22 mouse cellular contexts compared by ENCODE assay signal in the genomic region with DNA sequence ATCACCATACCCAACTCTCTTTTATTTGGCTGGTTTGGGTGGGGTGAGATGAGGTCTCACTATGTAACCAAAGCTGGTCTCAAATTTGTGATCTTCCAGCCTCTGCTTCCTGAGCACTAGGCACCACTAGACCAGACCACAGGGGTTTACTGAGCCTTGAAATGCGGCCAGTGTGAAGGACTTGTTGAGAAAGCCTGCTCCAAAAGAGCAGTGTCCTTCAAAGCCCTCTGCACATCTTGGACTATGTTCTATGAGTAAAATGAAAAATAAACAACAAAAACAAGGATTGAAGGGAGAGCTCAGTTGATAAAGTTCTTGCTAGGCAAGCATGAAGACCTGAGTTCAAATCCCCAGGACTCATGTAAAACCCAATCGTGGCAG. TPM values are rescaled to one million over a fixed set of nuclear protein-coding genes. Genes with fewer than 3 reads are reported as not detected.
DNase-seq lines count a peak whose midpoint lies in the region; ATAC-seq lines count a peak whose summit lies in the region.
"Had no signal": no experiment of that assay in that cellular context is flagged by ENCODE, and none has a peak within 500 bp of the region (broad histone marks: within the 10 kb centered on the region; RNA-seq: fewer than 3 reads in every experiment).

No protein-coding gene starts in this region.

- WGBS in heart, embryonic 16.5 days = 89% methylated on average over 2 of the region's 2 CpGs
- 97% methylated on average over 2 of the region's 2 CpGs for WGBS in midbrain, embryonic 11.5 days
- WGBS in midbrain, embryonic 14.5 days = 90% methylated on average over 2 of the region's 2 CpGs
- WGBS in stomach, embryonic 16.5 days = 86% methylated on average over 2 of the region's 2 CpGs
- WGBS in forebrain, embryonic 15.5 days = 95% methylated on average over 2 of the region's 2 CpGs

- intact Hi-C loops in heart, postnatal 36 days (cut with DNase I) = loop anchor here (2.0 kb wide), 1 partner anchor 23 kb away; no protein-coding TSS in a partner anchor

- H3K9me3 ChIP-seq in heart, embryonic 16.5 days (replicated peaks; ENCODE audit: control insufficient read depth, low read length) = no peaks in the 10 kb centered on the region
- H3K9me3 ChIP-seq in midbrain, embryonic 11.5 days (ENCODE audit: control insufficient read depth, low read length) = no peaks in the 10 kb centered on the region
- no peaks in the 10 kb centered on the region for H3K9me3 ChIP-seq in midbrain, embryonic 14.5 days (ENCODE audit: control insufficient read depth, low read length)
- H3K9me3 ChIP-seq in stomach, embryonic 16.5 days (replicated peaks; ENCODE audit: control insufficient read depth, low read length) = no peaks in the 10 kb centered on the region
- no peaks in the 10 kb centered on the region for H3K9me3 ChIP-seq in forebrain, embryonic 15.5 days
- H3K9me3 ChIP-seq: forebrain, embryonic 12.5 days; hindbrain, embryonic 12.5 days; limb, embryonic 13.5 days; lung, embryonic 15.5 days; midbrain, embryonic 12.5 days; neural tube, embryonic 13.5 days had no signal

- peaks cover 54% of the 10 kb centered on the region for H3K4me1 ChIP-seq in heart, embryonic 16.5 days (ENCODE audit: control insufficient read depth, insufficient read depth, low read length)
- peaks cover 9% of the 10 kb centered on the region for H3K4me1 ChIP-seq in midbrain, embryonic 11.5 days (ENCODE audit: control insufficient read depth, insufficient read depth, low read length)
- H3K4me1 ChIP-seq in midbrain, embryonic 14.5 days (ENCODE audit: control insufficient read depth, insufficient read depth, low read length) = peaks cover 6% of the 10 kb centered on the region; the same call in 1 of the 2 replicates
- peaks cover 49% of the 10 kb centered on the region for H3K4me1 ChIP-seq in stomach, embryonic 16.5 days (ENCODE audit: control insufficient read depth, insufficient read depth, low read length)
- peaks cover 8% of the 10 kb centered on the region for H3K4me1 ChIP-seq in forebrain, embryonic 15.5 days

- peak; percentile 61 to 69 for DNase-seq in adrenal gland, postnatal 36 days
- DNase-seq in adrenal gland, postnatal 4 days (ENCODE audit: low spot score in 2 of 2) = no peak
- no peak for DNase-seq in heart, postnatal 36 days
- peak; percentile 49 for DNase-seq in midbrain, embryonic 11.5 days (ENCODE audit: low spot score, missing footprints)
- no peak for DNase-seq in midbrain, embryonic 14.5 days
- DNase-seq: cerebellum, adult 11-12 months; cerebellum, postnatal 25 days; embryo, embryonic 11 days; gastrocnemius, postnatal 25 days; heart, postnatal 10 days; kidney, adult 9 months had no signal

- H3K27me3 ChIP-seq in heart, embryonic 16.5 days (ENCODE audit: control insufficient read depth, insufficient read depth, low read length) = no peaks in the 10 kb centered on the region
- no peaks in the 10 kb centered on the region for H3K27me3 ChIP-seq in midbrain, embryonic 11.5 days (ENCODE audit: control insufficient read depth, insufficient read depth, low read length)
- no peaks in the 10 kb centered on the region for H3K27me3 ChIP-seq in midbrain, embryonic 14.5 days (ENCODE audit: control insufficient read depth, insufficient read depth, low read length)
- H3K27me3 ChIP-seq in stomach, embryonic 16.5 days (ENCODE audit: control insufficient read depth, insufficient read depth, low read length) = no peaks in the 10 kb centered on the region
- no peaks in the 10 kb centered on the region for H3K27me3 ChIP-seq in forebrain, embryonic 15.5 days
- H3K27me3 ChIP-seq: forebrain, embryonic 12.5 days; hindbrain, embryonic 12.5 days; limb, embryonic 13.5 days; lung, embryonic 15.5 days; midbrain, embryonic 12.5 days; neural tube, embryonic 13.5 days had no signal

- H3K9ac ChIP-seq in heart, embryonic 16.5 days (ENCODE audit: low read length) = no peak overlapping the region
- H3K9ac ChIP-seq in midbrain, embryonic 11.5 days (ENCODE audit: low read length) = no peak overlapping the region
- no peak overlapping the region for H3K9ac ChIP-seq in midbrain, embryonic 14.5 days (replicated peaks; ENCODE audit: low read length)
- no peak overlapping the region for H3K9ac ChIP-seq in stomach, embryonic 16.5 days (ENCODE audit: low read length)
- H3K9ac ChIP-seq in forebrain, embryonic 15.5 days (replicated peaks) = no peak overlapping the region
- H3K9ac ChIP-seq: forebrain, embryonic 12.5 days; hindbrain, embryonic 12.5 days; limb, embryonic 13.5 days; liver, embryonic 14.5 days; lung, embryonic 15.5 days; midbrain, embryonic 12.5 days; neural tube, embryonic 13.5 days had no signal

- H3K36me3 ChIP-seq in heart, embryonic 16.5 days (ENCODE audit: control insufficient read depth, insufficient read depth) = peaks cover 20% of the 10 kb centered on the region
- H3K36me3 ChIP-seq in midbrain, embryonic 11.5 days (ENCODE audit: control insufficient read depth, insufficient read depth, low read length) = no peaks in the 10 kb centered on the region
- H3K36me3 ChIP-seq in midbrain, embryonic 14.5 days (ENCODE audit: control insufficient read depth, insufficient read depth, low read length) = 0 out of 2 replicates have a peak, but pooled peaks cover 3% of the 10 kb centered on the region
- H3K36me3 ChIP-seq in stomach, embryonic 16.5 days (ENCODE audit: control insufficient read depth, insufficient read depth, low read length) = peaks cover 5% of the 10 kb centered on the region; the same call in 1 of the 2 replicates
- H3K36me3 ChIP-seq in forebrain, embryonic 15.5 days = no peaks in the 10 kb centered on the region

- no peak overlapping the region for H3K4me2 ChIP-seq in heart, embryonic 16.5 days (ENCODE audit: low read depth, low read length)
- no peak overlapping the region for H3K4me2 ChIP-seq in midbrain, embryonic 11.5 days
- no peak overlapping the region for H3K4me2 ChIP-seq in midbrain, embryonic 14.5 days (ENCODE audit: low read length)
- no peak overlapping the region for H3K4me2 ChIP-seq in stomach, embryonic 16.5 days (ENCODE audit: low read depth, low read length)
- no peak overlapping the region for H3K4me2 ChIP-seq in forebrain, embryonic 15.5 days (replicated peaks)
- H3K4me2 ChIP-seq: forebrain, embryonic 12.5 days; hindbrain, embryonic 12.5 days; limb, embryonic 13.5 days; midbrain, embryonic 12.5 days; neural tube, embryonic 13.5 days had no signal

- H3K27ac ChIP-seq in heart, embryonic 16.5 days (ENCODE audit: low read length) = peak overlapping the region; percentile 32; the same call in 1 of the 2 replicates
- H3K27ac ChIP-seq in midbrain, embryonic 11.5 days (ENCODE audit: low read depth, low read length) = no peak overlapping the region
- no peak overlapping the region for H3K27ac ChIP-seq in midbrain, embryonic 14.5 days (replicated peaks; ENCODE audit: low read depth, low read length)
- H3K27ac ChIP-seq in stomach, embryonic 16.5 days (ENCODE audit: low read length) = peak overlapping the region; percentile 54; the same call in 1 of the 2 replicates
- no peak overlapping the region for H3K27ac ChIP-seq in forebrain, embryonic 15.5 days (replicated peaks)
- H3K27ac ChIP-seq: forebrain, embryonic 12.5 days; hindbrain, embryonic 12.5 days; limb, embryonic 13.5 days; liver, embryonic 14.5 days; midbrain, embryonic 12.5 days had no signal

- H3K4me3 ChIP-seq in heart, embryonic 16.5 days (ENCODE audit: low read length) = no peak overlapping the region
- no peak overlapping the region for H3K4me3 ChIP-seq in midbrain, embryonic 11.5 days (ENCODE audit: low read depth, low read length)
- no peak overlapping the region for H3K4me3 ChIP-seq in midbrain, embryonic 14.5 days (replicated peaks; ENCODE audit: low read depth, low read length)
- no peak overlapping the region for H3K4me3 ChIP-seq in stomach, embryonic 16.5 days (replicated peaks; ENCODE audit: low read length)
- no peak overlapping the region for H3K4me3 ChIP-seq in forebrain, embryonic 15.5 days
- H3K4me3 ChIP-seq: forebrain, embryonic 12.5 days; hindbrain, embryonic 12.5 days; limb, embryonic 13.5 days; lung, embryonic 15.5 days; midbrain, embryonic 12.5 days; neural tube, embryonic 13.5 days had no signal

- ATAC-seq in heart, embryonic 16.5 days (replicated peaks; ENCODE audit: extremely low read depth, insufficient read depth, low FRiP score) = no peak
- no peak for ATAC-seq in midbrain, embryonic 11.5 days (ENCODE audit: low FRiP score)
- no peak for ATAC-seq in midbrain, embryonic 14.5 days (ENCODE audit: low FRiP score, low TSS enrichment)
- ATAC-seq in stomach, embryonic 16.5 days (ENCODE audit: insufficient read depth, low FRiP score) = no peak
- ATAC-seq in forebrain, embryonic 15.5 days (replicated peaks) = no peak

RNA-seq across cellular contexts. Expression of a gene that starts 9.6 kb away (rescaled TPM):
- 1,000 to 10,000 TPM; 2,443 to 3,326 TPM for total RNA-seq in adrenal gland, postnatal 36 days (2021)
- 1,000 to 10,000 TPM; 2,300 to 2,476 TPM for total RNA-seq in adrenal gland, postnatal 4 days (2021)
- polyA plus RNA-seq in heart, embryonic 16.5 days (2015; fragmentation: Nextera tagmentation; extraction: Ambion mirVana) = 1,876 and 1,966 TPM in 2 replicates
- total RNA-seq in heart, postnatal 36 days (2021) = 100 to 1,000 TPM; 645 to 801 TPM
- 411 and 428 TPM in 2 replicates for polyA plus RNA-seq in midbrain, embryonic 11.5 days (2014; fragmentation: Nextera tagmentation; extraction: Ambion mirVana)
- polyA plus RNA-seq in midbrain, embryonic 14.5 days (2014; fragmentation: Nextera tagmentation; extraction: Ambion mirVana) = 240 and 427 TPM in 2 replicates
- polyA plus RNA-seq in stomach, embryonic 16.5 days (2015; fragmentation: Nextera tagmentation; extraction: Ambion mirVana) = 2,158 and 2,387 TPM in 2 replicates
- polyA plus RNA-seq in forebrain, embryonic 15.5 days (2015; fragmentation: Nextera tagmentation; extraction: Ambion mirVana) = 320 and 352 TPM in 2 replicates
- total RNA-seq: MEL had no signal

RNA-seq across cellular contexts. Expression of a gene that starts 47.6 kb away (rescaled TPM):
- total RNA-seq in adrenal gland, postnatal 36 days (2021) = 100 to 1,000 TPM; 216 to 347 TPM
- total RNA-seq in adrenal gland, postnatal 4 days (2021) = 100 to 1,000 TPM; 254 to 267 TPM
- 213 and 263 TPM in 2 replicates for polyA plus RNA-seq in heart, embryonic 16.5 days (2015; fragmentation: Nextera tagmentation; extraction: Ambion mirVana)
- total RNA-seq in heart, postnatal 36 days (2021) = 100 to 1,000 TPM; 117 to 124 TPM
- polyA plus RNA-seq in midbrain, embryonic 11.5 days (2014; fragmentation: Nextera tagmentation; extraction: Ambion mirVana) = 217 and 224 TPM in 2 replicates
- polyA plus RNA-seq in midbrain, embryonic 14.5 days (2014; fragmentation: Nextera tagmentation; extraction: Ambion mirVana) = 244 and 294 TPM in 2 replicates
- 421 and 424 TPM in 2 replicates for polyA plus RNA-seq in stomach, embryonic 16.5 days (2015; fragmentation: Nextera tagmentation; extraction: Ambion mirVana)
- polyA plus RNA-seq in forebrain, embryonic 15.5 days (2015; fragmentation: Nextera tagmentation; extraction: Ambion mirVana) = 257 and 262 TPM in 2 replicates

RNA-seq across cellular contexts. Expression of a gene that starts 56.1 kb away (rescaled TPM):
- total RNA-seq in adrenal gland, postnatal 36 days (2021) = 10 to 100 TPM; 58.5 to 63.4 TPM
- total RNA-seq in adrenal gland, postnatal 4 days (2021) = 10 to 100 TPM; 70.0 to 73.9 TPM
- 104 and 106 TPM in 2 replicates for polyA plus RNA-seq in heart, embryonic 16.5 days (2015; fragmentation: Nextera tagmentation; extraction: Ambion mirVana)
- 10 to 100 TPM; 38.8 to 39.0 TPM for total RNA-seq in heart, postnatal 36 days (2021)
- 241 and 244 TPM in 2 replicates for polyA plus RNA-seq in midbrain, embryonic 11.5 days (2014; fragmentation: Nextera tagmentation; extraction: Ambion mirVana)
- 83.6 and 125 TPM in 2 replicates for polyA plus RNA-seq in midbrain, embryonic 14.5 days (2014; fragmentation: Nextera tagmentation; extraction: Ambion mirVana)
- 130 and 142 TPM in 2 replicates for polyA plus RNA-seq in stomach, embryonic 16.5 days (2015; fragmentation: Nextera tagmentation; extraction: Ambion mirVana)
- 154 and 161 TPM in 2 replicates for polyA plus RNA-seq in forebrain, embryonic 15.5 days (2015; fragmentation: Nextera tagmentation; extraction: Ambion mirVana)

Comparison
In these comparisons a context has a peak if more than half of its experiments do, and no peak if none do; other contexts are left out.
1. DNase-seq: peak in adrenal gland, postnatal 36 days (2 of 2) and midbrain, embryonic 11.5 days (single experiment); none in adrenal gland, postnatal 4 days (0 of 2), heart, postnatal 36 days (0 of 2) and midbrain, embryonic 14.5 days (single experiment).
2. H3K27ac ChIP-seq: peak in heart, embryonic 16.5 days (single experiment) and stomach, embryonic 16.5 days (single experiment); none in midbrain, embryonic 11.5 days (single experiment), midbrain, embryonic 14.5 days (single experiment) and forebrain, embryonic 15.5 days (single experiment).